Mouse (Mus musculus): ENCODE results near the gene Hnrnpa3. TPM values are rescaled to one million over a fixed set of nuclear protein-coding genes. Genes with fewer than 3 reads are reported as not detected.
"Not testable (repeated sequence)": the region's sequence is repeated elsewhere in the genome, so short reads cannot be mapped to it uniquely, and the experiment has no call there.

Gene Hnrnpa3
- total RNA-seq, 2 experiments from 2014 or later = 279 to 295 TPM

DNA sequence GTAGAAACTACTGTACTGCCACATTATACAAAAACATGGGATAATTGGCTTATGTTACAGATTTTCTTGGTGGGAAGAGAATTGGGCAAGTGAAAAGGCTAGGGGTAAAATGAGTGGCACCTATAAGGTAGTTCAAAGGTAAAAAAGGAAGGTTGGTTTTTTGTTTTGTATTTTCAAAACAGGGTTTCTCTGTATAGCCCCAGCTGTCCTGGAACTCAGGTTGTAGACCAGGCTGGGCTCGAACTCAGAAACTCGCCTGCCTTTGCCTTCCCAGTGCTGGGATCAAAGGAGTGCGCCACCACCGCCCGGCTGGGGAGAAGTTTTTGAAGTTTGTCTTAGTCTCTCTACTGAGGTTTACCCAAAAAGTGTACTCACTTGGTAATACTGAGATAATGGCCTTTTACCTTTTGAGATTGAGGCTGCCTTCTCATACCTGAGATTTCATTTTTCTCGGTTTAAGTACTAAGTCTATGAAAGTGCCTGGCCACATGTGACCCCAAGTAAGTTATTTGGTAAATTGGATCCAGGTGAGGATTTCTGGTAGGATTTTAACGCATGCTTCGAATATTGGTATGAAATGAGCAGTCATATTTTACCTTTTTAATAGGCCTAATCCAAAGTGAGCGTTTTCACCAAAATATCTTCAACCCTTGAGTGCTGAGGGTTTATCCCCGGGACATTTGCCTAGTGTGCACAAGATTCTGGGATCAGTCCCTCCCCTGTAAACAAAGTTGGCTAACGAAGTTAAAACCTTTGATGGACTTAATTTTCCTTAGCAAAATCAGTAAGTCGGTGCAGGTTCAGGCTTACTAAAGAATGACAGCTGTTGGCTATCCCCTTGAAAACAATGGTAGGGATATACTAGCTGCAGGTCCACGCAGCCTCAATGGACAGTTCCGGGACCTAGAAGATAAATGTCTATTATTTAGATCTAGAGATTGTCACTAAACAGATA is 10.7 kb downstream of the Hnrnpa3 start:
- no peak for DNase-seq (ENCODE audit: low spot score in 2 of 2)
- intact Hi-C loops (cut with DNase I) = loop anchor here (5.0 kb wide), 1 partner anchor 108 kb away; no protein-coding TSS in a partner anchor

DNA sequence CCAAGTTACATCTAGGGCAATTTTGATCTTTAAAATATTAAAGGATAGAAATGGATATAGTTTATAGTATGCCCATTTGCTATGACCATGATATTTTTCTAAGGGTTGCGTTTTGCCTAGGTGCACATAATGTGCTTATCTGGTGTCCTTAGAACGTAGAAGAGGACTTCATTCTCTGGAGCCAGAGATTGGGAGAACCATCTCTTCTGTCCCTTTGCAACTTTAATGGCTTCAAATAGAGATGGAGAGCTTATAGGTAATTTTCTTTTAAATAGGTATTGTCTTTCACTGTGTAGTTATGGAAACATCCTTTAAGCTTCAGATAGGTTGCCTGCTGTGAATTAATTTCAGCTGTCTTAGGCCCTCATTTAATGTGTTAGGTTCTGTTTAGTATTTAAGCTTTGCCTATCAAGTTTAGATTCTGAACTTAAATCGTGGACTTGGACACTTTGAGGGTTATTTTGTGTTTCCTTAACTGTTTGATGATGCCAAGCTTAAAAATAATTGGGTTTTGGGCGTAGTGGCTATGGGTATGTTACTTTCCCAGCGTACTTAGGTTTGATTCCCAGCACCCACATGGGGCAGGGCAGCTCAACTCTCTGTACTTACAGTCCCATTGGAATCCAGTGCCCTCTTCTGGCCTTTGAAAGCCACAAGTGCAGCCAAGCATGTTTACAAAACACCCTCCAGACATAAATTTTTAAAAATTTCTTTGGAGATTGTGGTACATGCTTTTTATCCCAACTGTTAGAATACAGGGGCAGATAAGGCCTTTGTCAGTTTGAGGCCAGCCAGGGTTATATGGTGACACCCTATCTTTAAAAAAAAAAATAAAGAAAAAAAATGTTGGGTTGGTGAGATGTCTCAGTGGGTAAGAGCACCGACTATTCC is 11.6 kb downstream of the Hnrnpa3 start:
- no peak for DNase-seq (ENCODE audit: low spot score in 2 of 2)

DNA sequence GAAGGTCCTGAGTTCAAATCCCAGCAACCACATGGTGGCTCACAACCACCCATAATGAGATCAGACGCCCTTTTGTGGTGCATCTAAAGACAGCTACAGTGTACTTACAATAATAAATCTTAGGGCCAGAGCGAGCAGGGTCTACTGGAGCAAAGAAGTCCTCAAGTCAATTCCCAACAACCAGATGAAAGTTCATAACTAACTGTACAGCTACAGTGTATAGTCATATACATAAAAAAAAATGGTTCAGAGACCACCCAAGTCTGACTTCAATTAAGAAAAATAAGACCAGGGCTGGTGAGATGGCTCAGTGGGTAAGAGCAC is 12.2 kb downstream of the Hnrnpa3 start:
- intact Hi-C loops (cut with DNase I) = loop anchor here (5.0 kb wide), 1 partner anchor 106 kb away; no protein-coding TSS in a partner anchor

More for the DNA sequence above, 11.6 kb downstream of the Hnrnpa3 start:
- intact Hi-C loops (cut with DNase I) = loop anchor here (5.0 kb wide), 1 partner anchor 107 kb away; no protein-coding TSS in a partner anchor

DNA sequence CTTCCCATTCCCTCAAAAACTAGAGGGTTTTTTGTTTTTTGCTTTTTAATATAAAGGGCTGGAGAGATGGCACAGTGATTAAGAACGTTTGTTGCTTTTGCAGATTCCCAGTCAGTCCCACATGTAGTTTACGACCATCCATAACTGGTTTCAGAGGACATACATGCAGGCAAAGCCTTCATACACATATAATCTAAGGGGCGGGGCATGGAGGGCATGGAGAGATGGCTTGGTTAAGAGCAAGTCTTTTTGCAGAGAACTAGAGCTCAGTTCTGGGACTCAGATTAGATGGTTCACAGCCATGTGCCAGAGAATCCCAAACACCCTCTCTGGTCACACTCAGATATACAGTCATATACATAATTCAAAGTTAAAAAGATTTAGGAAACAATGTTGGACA is 13.5 kb downstream of the Hnrnpa3 start:
- intact Hi-C loops (cut with DNase I) = loop anchor here (5.0 kb wide), 1 partner anchor 105 kb away; no protein-coding TSS in a partner anchor
- DNase-seq (ENCODE audit: low spot score in 2 of 2) = no peak

More for the DNA sequence above, 12.2 kb downstream of the Hnrnpa3 start:
- no peak for DNase-seq (ENCODE audit: low spot score in 2 of 2)

DNA sequence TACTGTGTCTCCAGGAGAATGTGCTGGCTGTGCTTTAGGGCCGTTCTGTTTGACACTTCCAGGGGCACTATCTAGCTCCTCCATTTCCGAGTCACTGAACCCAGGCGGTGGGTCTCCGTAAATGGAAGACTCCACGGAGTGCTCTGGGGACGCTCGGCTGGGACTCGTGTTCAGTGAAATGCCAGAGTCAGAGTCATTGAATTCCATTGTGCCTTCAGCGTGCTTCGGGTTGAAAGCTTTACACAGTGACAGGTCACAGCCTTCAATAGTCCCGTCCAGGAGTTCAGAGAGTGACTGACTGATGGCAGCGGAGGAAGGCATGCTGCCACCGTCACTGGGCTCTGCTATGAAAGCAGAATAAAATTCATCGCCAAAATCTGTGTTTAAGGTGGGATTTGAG is 17.5 kb downstream of the Hnrnpa3 start:
- intact Hi-C loops (cut with DNase I) = no loop called here
- DNase-seq (ENCODE audit: low spot score in 2 of 2) = no peak

DNA sequence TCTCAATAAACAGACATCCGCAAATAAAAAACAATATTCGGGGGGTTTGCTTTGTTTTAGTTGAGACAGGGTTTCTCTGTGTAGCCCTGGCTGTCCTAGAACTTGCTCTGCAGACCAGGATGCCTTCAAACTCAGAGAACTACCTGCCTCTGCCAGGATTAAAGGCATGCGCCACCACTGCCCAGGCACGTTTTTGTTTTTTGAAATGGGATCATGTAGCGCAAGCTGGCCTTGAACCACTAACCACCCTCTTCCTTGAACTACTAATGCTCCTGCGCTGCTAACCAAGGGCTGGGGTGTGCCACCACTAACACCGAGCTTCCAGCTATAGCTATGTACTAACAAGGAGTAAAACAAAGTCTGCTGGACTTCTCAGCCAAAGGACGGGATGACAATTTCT is 20.9 kb downstream of the Hnrnpa3 start:
- intact Hi-C loops (cut with DNase I) = no loop called here
- DNase-seq (ENCODE audit: low spot score in 2 of 2) = no peak

DNA sequence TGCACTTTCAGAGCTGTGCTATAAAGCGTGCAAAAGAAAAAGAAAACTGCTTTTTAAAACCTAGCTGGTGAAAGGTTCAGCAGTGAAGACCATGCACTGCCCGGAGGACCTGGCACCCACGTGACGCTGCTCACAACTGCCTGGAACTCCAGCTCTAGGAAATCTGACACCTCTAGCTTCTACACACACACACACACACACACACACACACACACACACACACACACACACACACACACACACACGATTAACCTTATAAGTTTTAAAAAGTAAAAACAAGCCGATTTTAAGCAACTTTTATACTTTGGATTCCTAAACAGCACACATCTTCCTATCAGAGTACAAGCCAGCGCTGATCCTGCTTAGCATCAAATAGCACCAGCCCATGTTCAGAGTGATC is 22.4 kb downstream of the Hnrnpa3 start:
- no peak for DNase-seq (ENCODE audit: low spot score in 2 of 2)
- intact Hi-C loops (cut with DNase I) = no loop called here

DNA sequence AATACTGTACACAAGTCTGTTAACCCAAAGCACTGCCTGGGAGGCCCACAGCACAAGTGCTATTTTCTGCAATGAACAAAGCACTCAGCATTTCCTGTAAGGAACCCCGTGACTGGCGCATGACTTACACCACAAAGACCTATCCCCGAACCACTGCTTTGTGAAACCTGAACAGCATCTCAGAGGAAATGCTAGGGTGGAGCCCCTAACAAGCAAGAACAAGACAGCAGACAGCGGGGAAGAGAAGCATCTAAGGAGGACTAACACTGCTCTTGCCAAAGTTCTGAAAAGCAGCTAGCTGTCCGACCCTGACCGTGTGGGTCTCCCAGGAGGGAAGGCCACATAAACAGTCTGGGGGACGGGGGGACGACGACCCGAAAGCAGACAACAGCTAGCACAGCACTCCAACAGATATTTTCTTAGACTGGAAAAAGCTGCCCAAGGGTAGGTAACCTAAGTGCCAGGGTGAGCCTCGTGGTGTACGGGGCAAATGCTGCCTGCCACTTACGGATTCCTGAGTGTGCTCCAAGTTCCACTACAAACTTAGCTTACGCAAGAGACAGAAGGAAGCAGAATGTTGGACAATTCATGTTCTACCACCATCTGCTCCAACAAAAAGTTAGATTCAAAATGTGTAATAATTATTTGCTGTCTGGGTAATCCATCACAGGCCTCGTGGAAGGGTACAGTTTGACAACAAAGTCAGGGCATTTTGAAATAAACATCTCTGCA is 24.1 kb downstream of the Hnrnpa3 start:
- intact Hi-C loops (cut with DNase I) = no loop called here
- peak in 1 of 2 experiments; percentile 27 for DNase-seq (ENCODE audit: low spot score in 2 of 2)

DNA sequence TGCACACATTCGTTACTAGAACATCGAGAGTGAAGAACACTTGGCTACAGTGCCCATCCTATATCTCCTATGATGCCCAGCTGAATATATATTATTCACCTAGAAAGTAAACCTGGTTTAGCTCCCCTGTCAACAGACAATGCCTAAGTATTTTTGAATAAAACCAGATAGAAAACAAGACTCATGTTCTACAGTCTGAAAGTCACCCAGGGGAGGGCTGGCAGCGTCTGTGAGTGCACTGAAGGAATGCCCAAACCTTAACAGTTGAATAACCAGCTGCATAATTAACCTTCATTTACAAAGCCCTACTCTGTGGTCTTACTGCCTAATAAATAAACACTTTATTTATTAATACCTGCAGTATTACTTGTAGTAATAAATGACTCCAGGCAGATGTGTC is 25.5 kb downstream of the Hnrnpa3 start:
- intact Hi-C loops (cut with DNase I) = no loop called here
- no peak for DNase-seq (ENCODE audit: low spot score in 2 of 2)

DNA sequence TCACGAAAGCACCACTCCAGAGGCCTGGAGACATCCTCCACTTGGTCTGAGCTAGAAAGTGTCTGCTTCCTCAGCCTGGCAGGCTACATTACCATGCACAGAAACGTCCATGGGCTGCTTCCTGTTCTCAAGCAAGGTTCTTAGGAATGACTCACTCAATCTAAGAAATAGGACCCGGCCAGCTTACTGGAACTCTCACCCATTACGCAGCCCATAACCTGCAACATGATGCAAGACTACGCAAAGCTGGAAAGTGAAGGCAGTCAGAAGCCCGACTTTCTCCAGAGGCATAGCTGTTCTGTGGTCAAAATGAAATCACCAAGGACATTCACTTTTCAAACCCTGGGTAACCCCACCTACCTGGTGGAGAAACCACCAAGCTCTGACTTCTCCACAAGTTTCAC is 26.4 kb downstream of the Hnrnpa3 start:
- no peak for DNase-seq (ENCODE audit: low spot score in 2 of 2)
- intact Hi-C loops (cut with DNase I) = no loop called here

DNA sequence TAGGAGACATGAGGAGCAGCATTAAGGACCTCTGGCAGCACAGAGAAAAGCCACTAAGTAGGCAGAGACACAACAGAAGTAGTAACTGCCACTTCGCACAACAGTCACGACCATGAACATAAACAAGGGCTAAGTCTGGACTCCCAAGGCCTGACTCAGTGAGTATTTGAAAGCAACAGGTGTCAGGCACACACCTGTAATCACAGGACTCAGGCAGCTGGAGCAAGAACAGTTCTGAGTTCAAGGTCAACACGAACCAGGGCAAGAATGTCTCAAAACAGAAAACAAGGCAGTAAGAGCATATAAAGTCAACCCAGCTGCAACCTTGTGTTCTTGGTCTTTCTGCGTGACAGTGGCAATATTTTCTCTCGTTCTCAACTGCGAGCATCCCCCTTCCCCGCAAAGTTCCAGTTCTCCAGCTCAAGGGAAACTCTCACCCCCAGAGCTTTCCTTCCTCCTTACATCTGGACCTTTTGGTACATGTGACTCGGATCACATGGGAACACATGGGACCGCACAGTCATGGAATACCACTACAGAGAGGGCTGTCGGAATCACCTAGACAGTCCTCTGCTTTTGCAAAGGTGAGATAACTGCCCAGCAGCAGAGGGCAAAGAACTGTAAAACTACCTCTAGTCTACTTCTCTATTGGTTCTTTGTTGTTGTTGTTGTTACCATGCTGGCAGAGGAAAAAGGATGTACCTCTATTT is 28.1 kb downstream of the Hnrnpa3 start:
- intact Hi-C loops (cut with DNase I) = no loop called here
- no peak for DNase-seq (ENCODE audit: low spot score in 2 of 2)

DNA sequence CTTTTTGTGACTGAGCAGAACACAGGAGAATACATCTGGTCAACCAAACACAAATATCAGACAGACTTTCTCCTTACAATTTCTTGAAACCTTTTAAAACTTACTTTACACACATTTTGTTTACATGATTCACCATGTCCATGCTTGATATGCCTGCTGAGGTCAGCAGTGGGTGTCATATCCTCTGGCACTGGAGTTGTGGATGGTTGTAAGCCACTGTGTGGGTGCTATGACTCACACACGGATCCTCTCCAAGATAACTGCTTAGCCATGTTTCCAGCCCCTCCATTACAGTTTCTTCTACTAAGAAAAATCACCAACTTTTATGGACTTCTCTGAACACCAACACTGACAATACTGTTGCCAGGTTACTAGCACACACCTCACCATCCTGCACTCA is 29.8 kb downstream of the Hnrnpa3 start:
- no peak for DNase-seq (ENCODE audit: low spot score in 2 of 2)
- intact Hi-C loops (cut with DNase I) = no loop called here

DNA sequence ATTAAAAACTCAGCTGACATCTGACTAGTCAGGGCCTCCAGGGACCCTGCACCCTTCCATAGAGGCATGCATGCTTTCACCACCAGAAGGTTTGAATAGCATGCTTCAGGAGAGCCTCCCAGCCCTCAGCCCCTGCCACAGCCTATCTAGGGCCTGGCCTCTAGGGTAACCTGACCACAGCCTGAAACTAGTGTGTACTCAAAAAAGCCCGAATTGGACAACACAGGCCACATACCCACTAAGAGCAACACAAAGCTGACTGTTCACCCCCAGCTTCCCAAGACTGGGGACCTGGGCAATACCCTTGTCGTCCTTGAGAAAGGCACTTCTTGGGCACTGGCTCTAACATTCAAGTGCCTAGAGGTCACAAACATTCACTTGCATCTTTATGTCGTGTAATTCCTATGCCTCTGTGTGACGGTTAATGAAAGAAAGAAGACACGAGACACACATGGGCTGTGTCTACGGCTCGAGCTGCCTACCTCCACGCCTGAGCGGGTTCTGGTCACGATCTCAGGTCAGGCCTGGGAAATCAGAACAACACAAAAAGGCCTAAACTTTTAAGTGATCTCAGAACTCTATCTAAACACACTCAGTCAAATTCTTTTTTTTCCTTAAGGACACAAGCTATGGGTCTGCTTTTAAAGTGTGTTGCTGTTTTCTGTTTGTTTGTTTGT is 30.6 kb downstream of the Hnrnpa3 start:
- intact Hi-C loops (cut with DNase I) = no loop called here
- no peak for DNase-seq (ENCODE audit: low spot score in 2 of 2)

DNA sequence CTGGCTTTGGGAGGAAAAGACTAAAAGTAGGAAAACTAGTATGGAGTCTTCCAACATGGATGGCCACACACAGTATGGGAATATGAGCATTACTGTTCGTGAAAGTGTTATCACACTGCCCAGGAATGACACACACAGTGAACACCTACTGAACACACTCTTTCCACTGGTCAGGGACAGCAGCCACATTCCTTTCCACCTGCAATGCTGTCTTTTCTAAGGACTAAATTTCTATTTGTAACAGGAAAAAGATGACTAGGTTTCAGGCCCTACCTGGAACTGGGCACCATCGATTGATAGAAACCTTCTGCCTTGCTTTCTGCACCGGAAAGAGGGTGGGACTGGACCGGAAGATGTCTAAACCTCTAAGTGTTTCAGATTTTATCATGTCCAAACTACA is 31.6 kb downstream of the Hnrnpa3 start:
- DNase-seq (ENCODE audit: low spot score in 2 of 2) = no peak
- intact Hi-C loops (cut with DNase I) = no loop called here

DNA sequence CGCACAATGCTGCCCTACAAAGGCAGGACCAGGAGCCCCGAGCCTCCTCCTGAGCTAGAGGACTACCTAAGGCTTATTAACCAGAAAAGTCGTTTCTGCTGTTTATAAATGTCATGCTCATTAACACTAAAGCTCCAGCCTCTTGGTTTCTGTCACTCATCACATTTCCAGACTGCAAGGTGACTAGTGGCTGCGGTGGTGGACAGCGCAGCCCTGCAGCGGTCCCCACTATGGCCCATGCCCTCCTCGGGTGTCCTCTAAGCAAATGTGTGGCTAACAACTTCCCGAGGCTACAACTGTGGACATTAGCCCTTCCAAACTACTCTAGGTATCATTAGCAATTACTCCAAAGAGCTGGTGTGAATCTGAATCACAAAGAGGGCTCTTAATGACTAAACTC is 32.3 kb downstream of the Hnrnpa3 start:
- intact Hi-C loops (cut with DNase I) = no loop called here
- DNase-seq (ENCODE audit: low spot score in 2 of 2) = no peak

DNA sequence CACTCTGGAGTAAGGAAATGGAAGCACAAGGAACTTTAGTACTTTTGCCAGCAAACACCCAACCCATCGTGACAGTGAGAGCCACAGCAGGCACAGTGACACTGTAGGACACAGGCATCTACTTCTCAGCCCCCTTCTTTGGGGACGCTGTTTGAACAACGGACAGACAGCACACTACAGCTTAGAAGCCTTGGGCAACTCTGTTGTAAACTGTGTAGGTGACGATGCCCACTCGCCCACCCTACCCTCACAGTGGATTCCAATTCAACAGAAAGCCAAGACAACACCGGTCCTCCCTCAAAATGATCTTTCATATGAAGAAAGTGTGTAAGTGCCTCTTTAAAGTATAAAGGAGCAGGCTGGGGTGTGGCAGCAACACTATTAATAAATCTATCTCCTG is 33.3 kb downstream of the Hnrnpa3 start:
- intact Hi-C loops (cut with DNase I) = no loop called here
- no peak for DNase-seq (ENCODE audit: low spot score in 2 of 2)

DNA sequence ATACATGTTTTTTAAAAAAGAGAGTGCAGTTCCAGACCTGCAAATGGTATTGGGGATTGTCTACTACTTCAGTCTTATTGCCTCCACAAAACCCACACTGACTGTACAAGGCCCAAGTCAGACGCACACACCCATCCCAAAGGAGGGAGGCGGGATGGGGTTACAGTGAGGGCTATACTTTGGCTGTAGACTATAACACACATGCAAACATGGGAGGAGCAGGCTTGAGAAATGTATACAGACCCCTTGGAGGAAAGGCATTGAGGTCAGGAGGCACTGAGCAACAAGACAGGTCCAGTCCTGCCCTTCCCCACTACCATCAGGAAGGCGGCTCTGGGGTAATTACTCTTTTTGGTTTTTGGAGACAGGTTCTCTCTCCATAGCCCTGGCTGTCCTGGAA is 35.9 kb downstream of the Hnrnpa3 start:
- intact Hi-C loops (cut with DNase I); DNase-seq (ENCODE audit: low spot score in 2 of 2): not testable (repeated sequence)

DNA sequence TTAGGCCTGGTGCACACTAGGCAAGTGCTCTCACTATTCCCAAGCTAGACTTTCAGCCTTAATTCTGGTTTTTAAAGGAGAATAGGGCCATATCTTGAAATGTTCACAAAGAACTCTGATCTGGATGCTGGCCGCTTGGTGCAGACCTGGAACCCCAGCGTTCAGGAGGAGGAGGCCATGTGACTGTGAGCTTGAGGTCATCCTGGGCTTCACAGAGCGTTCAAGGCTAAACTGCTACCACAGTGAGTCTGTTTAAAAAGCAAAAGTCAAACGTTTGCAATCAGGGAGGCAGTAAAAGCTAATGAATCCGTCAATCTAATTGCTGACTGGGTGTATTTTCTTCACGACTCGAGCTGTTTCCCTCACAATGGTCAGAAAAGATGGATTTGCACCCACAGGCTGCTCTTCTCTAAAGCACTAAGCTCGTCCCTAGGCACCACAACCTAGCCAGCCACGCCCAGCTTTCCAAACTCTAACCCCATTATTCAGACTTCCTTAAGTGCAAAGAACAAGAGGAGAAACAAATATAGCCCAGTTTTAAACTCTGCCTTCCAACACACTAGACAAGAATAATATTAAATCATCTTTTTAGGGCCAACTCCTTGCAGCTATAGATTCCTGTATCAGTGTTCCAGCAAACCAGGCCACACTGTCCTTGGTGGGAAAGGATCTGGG is 36.8 kb downstream of the Hnrnpa3 start:
- DNase-seq (ENCODE audit: low spot score in 2 of 2) = no peak
- intact Hi-C loops (cut with DNase I) = no loop called here
